Mouse (Mus musculus) adrenal gland, postnatal 0 days (tissue): ENCODE results near the gene Mgst3. TPM values are rescaled to one million over a fixed set of nuclear protein-coding genes. Genes with fewer than 3 reads are reported as not detected.

Experiments
- microRNA-seq: library from miRNA; unstranded; fragments of <30 nt; microRNA quantifications from one replicate; pipeline ENCODE4, GENCODE M21; 2016; ENCODE audit warnings: borderline replicate concordance; ENCODE audit not compliant: insufficient number of aligned reads
- polyA plus RNA-seq: library from polyadenylated mRNA; unstranded; fragments of >200 nt; fragmentation: Nextera tagmentation; extraction: Ambion mirVana; gene quantifications from 2 replicates; pipeline ENCODE4 v1.2.1, GENCODE M21; 2015

Gene Mgst3
- polyA plus RNA-seq, result 168 and 169 TPM in 2 replicates

DNA sequence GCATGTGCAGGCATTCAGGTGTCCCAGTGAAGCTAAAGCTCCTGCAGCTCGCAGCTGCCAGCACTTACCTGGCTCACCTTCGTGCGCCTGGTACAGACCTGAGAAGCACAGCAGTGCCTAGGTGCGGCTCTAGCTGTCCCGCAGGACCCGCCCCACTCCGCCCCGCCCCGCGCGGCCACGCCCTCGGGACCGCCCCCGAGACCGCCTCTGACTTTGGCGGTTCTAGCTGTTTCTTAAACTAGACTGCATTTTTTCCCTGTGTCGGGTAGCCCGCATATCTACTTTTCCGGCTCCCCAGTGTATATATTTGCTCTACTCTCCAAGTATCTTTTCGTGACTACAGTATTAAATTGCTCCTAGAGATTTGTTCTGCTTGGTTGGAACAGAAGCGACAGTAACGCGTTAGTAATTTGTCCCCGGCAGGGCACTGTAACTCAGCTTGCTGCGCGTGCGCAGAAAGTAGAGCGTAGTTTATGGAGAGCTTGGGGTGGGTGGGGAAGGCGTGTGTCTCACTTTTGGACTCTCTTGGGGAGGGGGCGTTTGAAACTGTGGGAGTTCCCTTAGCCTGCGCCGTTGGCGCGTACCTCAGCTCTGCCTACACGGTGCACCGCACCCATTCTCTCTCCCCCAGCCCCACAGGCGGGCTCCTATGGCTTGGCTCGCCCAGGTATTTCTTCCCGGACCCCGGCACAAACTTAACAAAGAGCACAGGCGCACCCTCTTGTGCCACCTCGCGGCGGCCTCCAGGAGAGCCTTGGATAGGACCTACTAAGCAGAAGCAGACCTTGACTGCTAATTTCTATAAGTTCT is at the start of gene Mgst3:
Gene Mgst3 (minus strand): TSS at position 159 of the 810 bp plus-strand sequence.

DNA sequence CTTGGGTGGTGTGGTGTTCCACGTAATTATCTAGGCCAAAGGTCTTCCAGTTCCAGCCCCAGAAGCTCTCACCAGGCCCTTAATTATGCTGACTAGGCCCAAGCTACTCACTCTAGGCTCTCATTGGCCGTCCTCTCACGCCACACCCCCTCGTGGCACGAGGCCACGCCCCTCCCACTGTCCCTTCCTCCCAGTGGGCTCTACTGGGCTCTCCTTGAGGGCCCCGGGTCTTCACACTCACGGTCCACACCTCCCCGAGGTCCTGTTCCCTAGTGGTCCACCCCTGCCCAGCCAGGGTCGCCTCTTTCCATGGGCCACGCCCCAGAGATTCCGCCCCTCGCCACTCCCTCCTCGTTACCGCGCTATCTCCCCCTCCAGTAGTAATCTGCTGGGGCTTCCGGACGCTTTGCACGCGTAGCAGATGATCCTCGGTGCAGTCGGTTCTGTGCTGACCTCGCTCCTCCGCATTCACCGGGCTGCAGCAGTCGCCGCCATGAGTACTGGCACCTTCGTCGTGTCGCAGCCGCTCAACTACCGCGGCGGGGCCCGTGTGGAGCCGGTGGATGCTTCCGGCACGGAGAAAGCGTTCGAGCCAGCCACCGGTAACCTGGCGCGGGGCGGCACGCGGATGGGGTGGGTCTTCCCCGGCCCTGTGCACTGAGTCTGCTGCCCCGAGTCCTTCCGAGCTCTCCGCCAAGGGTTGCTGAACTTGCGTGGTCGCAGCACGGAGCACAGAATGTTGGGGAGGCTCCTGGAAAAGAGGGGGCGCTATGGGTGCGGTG is 43.6 kb downstream of the Mgst3 start, which contains the start of gene Aldh9a1:
Gene Aldh9a1 (plus strand): TSS at position 177 of the 782 bp plus-strand sequence.

Small RNAs within 50 kb of the gene (microRNA-seq; reads per million reads assigned to microRNA genes)
- 1.4 reads per million for gene Gm25911

Other genes starting within 250 kb of the Mgst3 start
- 36.5 and 54.5 TPM in 2 replicates for gene Uck2, start 108.5 kb downstream of the Mgst3 start, polyA plus RNA-seq
- gene Tmco1, start 85.5 kb downstream of the Mgst3 start, polyA plus RNA-seq, result 132 and 175 TPM in 2 replicates
- 42.9 and 64.6 TPM in 2 replicates for gene Aldh9a1, start 43.9 kb downstream of the Mgst3 start, polyA plus RNA-seq
- 0.28 and 0.47 TPM in 2 replicates for gene Lrrc52, start 72.9 kb upstream of the Mgst3 start, polyA plus RNA-seq
- 2.2 and 3.6 TPM in 2 replicates for gene Rxrg, start 204.5 kb upstream of the Mgst3 start, polyA plus RNA-seq